Mouse (Mus musculus): ENCODE measurements around the gene Tmem115. TPM values are rescaled to one million over a fixed set of nuclear protein-coding genes. Genes with fewer than 3 reads are reported as not detected.
A peak's percentile ranks its signal among the peaks of the same experiment; 100 is the strongest.

Gene Tmem115
- total RNA-seq, 1 experiment, result 42.3 TPM

DNA sequence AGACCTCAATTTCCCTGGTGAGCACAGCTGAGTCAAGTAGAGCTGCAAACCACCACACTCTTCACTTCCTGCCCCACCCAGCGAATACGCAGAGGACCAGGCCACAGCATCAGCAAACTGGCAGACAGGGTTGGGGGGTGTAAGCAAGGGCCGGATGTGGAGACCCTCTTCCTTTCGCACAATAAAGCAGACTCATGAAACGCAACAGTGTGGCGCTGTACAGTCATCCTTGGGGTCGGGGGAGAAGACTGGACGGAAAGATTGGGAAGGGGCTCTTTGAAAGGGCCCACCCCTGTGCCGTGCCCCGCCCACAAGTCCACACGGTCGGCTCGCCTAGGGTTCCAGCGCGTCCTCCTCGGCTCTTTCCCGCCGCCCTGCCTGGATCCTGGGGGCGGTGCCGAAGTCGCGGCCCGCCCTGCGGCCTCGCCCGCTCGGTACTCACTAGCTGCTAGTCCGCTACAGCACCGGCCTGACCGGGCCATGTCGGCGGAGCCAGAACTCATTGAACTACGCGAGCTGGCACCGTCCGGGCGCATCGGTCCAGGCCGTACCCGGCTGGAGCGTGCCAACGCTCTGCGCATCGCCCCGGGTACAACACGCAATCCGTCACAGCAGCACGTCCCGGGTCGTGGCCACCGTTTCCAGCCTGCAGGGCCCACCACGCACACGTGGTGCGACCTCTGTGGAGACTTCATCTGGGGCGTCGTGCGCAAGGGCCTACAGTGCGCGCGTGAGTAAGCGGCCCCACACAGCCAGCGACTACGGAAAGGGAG lies 17.6 kb downstream of the Tmem115 start, which contains the start of gene Rassf1:
Rassf1 (plus strand) TSS at position 439 of the 773 bp plus-strand sequence.
- Histone ChIP-seq H3K27ac (ENCODE audit: insufficient read depth, low read depth, low read length, poor library complexity, severe bottlenecking) (no peak within 1 kb of the TSS), H3K4me1 (ENCODE audit: control insufficient read depth in 2 of 2, insufficient read depth in 2 of 2, low read length in 2 of 2, poor library complexity in 1 of 2) (peaks cover 0 to 18% of the 10 kb centered on the region in 2 experiments; a peak in 1 of 4 replicates), H3K36me3 (ENCODE audit: control insufficient read depth, insufficient read depth, low read length, poor library complexity, severe bottlenecking) (no peaks in the 10 kb centered on the region), H3K4me3 (ENCODE audit: insufficient read depth in 1 of 2, low read depth in 1 of 2, low read length in 2 of 2, poor library complexity in 1 of 2, severe bottlenecking in 1 of 2) (peak within 1 kb of the TSS; percentile 60 to 61), H3K9me3 (ENCODE audit: control insufficient read depth, insufficient read depth, low read depth, low read length) (no peaks in the 10 kb centered on the region), H3K9ac (ENCODE audit: insufficient read depth, low read depth, low read length, poor library complexity, severe bottlenecking) (peak within 1 kb of the TSS; percentile 42)
- TF ChIP-seq ZC3H11A (IDR thresholded peaks at IDR 0.05; ENCODE audit: borderline replicate concordance, low read depth, low read length) (no peak), MAFK (IDR thresholded peaks at IDR 0.05; ENCODE audit: insufficient read depth, low read depth, low read length) (no peak), HCFC1 (IDR thresholded peaks at IDR 0.05; ENCODE audit: borderline replicate concordance, insufficient read depth, low read length) (no peak), CHD2 (IDR thresholded peaks at IDR 0.05; ENCODE audit: low read depth, low read length) (no peak)
- in situ Hi-C loops (cut with MboI; ENCODE audit: low sequenced_read_pairs in 2 of 2, unreplicated experiment in 2 of 2), result no loop called here
- DNase-seq (ENCODE audit: low read depth, low spot score), result no peak

DNA sequence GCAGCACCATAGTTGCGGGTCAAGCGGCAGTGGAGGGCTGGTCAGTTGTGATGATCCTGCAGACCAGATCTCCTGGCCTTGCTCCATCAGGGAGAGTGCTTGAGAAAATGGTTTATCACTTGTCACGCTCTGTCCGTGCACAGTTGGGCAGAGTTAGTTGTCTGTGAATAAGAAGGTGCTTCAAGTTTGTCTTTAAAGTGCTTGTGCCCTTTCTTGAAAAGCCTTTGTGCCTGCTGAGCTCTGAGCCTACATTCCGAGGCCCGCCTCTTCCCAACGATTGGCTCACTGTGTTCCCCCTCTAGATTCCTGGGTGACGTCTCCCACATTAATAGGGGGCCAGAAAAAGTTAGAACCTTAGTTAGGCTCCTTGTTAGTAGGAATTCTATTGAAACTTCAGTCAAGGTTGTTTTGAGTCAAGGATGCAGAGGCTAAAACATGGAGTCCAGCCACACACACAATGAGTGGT lies 18.2 kb downstream of the Tmem115 start:
- H3K4me3 ChIP-seq (ENCODE audit: insufficient read depth in 1 of 2, low read depth in 1 of 2, low read length in 2 of 2, poor library complexity in 1 of 2, severe bottlenecking in 1 of 2), result peak overlapping the region; percentile 60 to 61
- in situ Hi-C loops (cut with MboI; ENCODE audit: low sequenced_read_pairs in 2 of 2, unreplicated experiment in 2 of 2), result no loop called here
- H3K9ac ChIP-seq (ENCODE audit: insufficient read depth, low read depth, low read length, poor library complexity, severe bottlenecking), result peak overlapping the region; percentile 42
- no peaks in the 10 kb centered on the region; the same call in 1 of the 2 replicates for H3K36me3 ChIP-seq (ENCODE audit: control insufficient read depth, insufficient read depth, low read length, poor library complexity, severe bottlenecking)
- H3K9me3 ChIP-seq (ENCODE audit: control insufficient read depth, insufficient read depth, low read depth, low read length), result no peaks in the 10 kb centered on the region
- no peak for DNase-seq (ENCODE audit: low read depth, low spot score)
- H3K27ac ChIP-seq (ENCODE audit: insufficient read depth, low read depth, low read length, poor library complexity, severe bottlenecking), result no peak overlapping the region
- peaks cover 0 to 19% of the 10 kb centered on the region in 2 experiments; a peak in 1 of 4 replicates for H3K4me1 ChIP-seq (ENCODE audit: control insufficient read depth in 2 of 2, insufficient read depth in 2 of 2, low read length in 2 of 2, poor library complexity in 1 of 2)
- TF ChIP-seq MAFK (IDR thresholded peaks at IDR 0.05; ENCODE audit: insufficient read depth, low read depth, low read length) (no peak), ZC3H11A (IDR thresholded peaks at IDR 0.05; ENCODE audit: borderline replicate concordance, low read depth, low read length) (no peak), CHD2 (IDR thresholded peaks at IDR 0.05; ENCODE audit: low read depth, low read length) (no peak), ZNF384 (IDR thresholded peaks at IDR 0.05; ENCODE audit: low read depth, low read length) (no peak), HCFC1 (IDR thresholded peaks at IDR 0.05; ENCODE audit: borderline replicate concordance, insufficient read depth, low read length) (no peak)

DNA sequence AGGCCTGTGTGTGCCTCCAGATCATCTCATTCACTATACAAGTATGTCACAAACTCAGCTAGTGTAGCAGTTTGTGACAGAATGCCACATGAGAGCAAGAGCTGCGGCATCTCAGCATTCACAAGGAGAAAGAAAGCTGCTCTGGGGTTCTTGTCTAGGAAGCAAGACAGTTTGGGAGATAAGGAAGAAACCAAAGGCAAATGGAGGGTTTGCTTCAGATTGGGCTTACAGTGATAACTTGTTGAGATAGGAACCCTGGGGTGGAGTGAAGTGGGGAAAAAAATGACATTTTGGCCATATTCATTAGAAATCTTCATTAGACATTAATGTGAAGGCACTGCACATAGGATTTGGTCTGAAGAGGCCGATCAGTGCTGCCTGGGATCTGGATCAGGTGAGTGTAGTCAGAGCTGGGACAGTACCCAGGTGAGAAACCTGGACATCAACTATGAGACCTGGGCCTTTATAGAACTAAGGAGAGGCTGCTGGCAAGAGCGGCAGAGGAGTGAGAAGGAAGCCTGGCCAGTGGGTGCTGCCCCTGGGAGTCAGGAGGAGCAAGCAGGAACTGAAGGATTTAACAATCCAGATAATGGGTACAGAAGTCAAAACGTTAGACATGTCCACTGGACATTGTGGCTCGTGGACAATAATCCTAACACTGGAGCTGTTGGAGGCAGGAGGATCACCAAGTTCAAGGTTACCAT lies 19.1 kb downstream of the Tmem115 start:
- peak overlapping the region in 1 of 2 experiments; percentile 61; a peak in 1 of 4 replicates for H3K4me3 ChIP-seq (ENCODE audit: insufficient read depth in 1 of 2, low read depth in 1 of 2, low read length in 2 of 2, poor library complexity in 1 of 2, severe bottlenecking in 1 of 2)
- TF ChIP-seq HCFC1 (IDR thresholded peaks at IDR 0.05; ENCODE audit: borderline replicate concordance, insufficient read depth, low read length) (no peak), ZC3H11A (IDR thresholded peaks at IDR 0.05; ENCODE audit: borderline replicate concordance, low read depth, low read length) (no peak), MAFK (IDR thresholded peaks at IDR 0.05; ENCODE audit: insufficient read depth, low read depth, low read length) (no peak), CHD2 (IDR thresholded peaks at IDR 0.05; ENCODE audit: low read depth, low read length) (no peak), ZNF384 (IDR thresholded peaks at IDR 0.05; ENCODE audit: low read depth, low read length) (no peak)
- no peak overlapping the region for H3K9ac ChIP-seq (ENCODE audit: insufficient read depth, low read depth, low read length, poor library complexity, severe bottlenecking)
- H3K9me3 ChIP-seq (ENCODE audit: control insufficient read depth, insufficient read depth, low read depth, low read length), result no peaks in the 10 kb centered on the region
- H3K27ac ChIP-seq (ENCODE audit: insufficient read depth, low read depth, low read length, poor library complexity, severe bottlenecking), result no peak overlapping the region
- DNase-seq (ENCODE audit: low read depth, low spot score), result no peak
- peaks cover 0 to 14% of the 10 kb centered on the region in 2 experiments; a peak in 1 of 4 replicates for H3K4me1 ChIP-seq (ENCODE audit: control insufficient read depth in 2 of 2, insufficient read depth in 2 of 2, low read length in 2 of 2, poor library complexity in 1 of 2)
- H3K36me3 ChIP-seq (ENCODE audit: control insufficient read depth, insufficient read depth, low read length, poor library complexity, severe bottlenecking), result peaks cover 9% of the 10 kb centered on the region
- in situ Hi-C loops (cut with MboI; ENCODE audit: low sequenced_read_pairs in 2 of 2, unreplicated experiment in 2 of 2), result no loop called here

DNA sequence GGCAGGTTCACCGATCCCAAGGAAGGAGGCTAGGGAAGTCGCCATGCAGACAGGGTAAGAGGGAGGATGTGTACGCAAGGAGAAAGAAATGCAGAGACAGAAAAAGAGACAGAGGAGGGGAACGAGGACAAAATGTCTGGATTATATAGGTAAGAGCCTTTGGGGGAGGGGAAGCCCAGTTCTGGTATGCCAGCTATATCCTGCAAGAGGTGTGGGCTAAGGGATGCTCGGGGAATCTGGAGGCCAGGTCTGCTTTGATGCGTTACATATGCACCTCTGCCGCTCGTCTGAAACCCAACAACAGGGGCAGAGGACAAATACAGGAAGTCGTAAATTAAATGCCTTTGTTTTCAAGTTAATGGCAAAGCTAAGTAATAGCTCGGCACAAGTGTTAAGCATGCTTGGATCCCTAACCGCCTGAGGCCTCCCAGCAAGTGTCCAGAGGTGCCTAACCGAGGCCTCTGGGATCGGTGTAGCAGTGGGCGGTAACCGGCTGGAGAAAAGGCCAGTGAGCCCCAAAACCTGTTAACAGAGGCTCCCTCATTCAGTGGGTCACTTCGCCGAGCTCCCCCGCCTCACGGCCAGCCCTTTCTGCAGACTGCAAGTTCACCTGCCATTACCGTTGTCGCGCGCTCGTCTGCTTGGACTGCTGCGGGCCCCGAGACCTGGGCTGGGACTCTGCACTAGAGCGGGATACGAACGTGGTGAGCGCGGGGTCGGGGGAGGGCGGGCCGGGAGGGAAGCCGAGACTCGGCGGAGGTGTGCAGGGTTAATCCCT lies 20.0 kb downstream of the Tmem115 start:
- no peak for TF ChIP-seq MAFK (IDR thresholded peaks at IDR 0.05; ENCODE audit: insufficient read depth, low read depth, low read length)
- no peak for TF ChIP-seq HCFC1 (IDR thresholded peaks at IDR 0.05; ENCODE audit: borderline replicate concordance, insufficient read depth, low read length)
- TF ChIP-seq ZNF384 (IDR thresholded peaks at IDR 0.05; ENCODE audit: low read depth, low read length), result no peak
- no peak for TF ChIP-seq CHD2 (IDR thresholded peaks at IDR 0.05; ENCODE audit: low read depth, low read length)
- no peak for TF ChIP-seq ZC3H11A (IDR thresholded peaks at IDR 0.05; ENCODE audit: borderline replicate concordance, low read depth, low read length)
- no peak for DNase-seq (ENCODE audit: low read depth, low spot score)
- Histone ChIP-seq H3K36me3 (ENCODE audit: control insufficient read depth, insufficient read depth, low read length, poor library complexity, severe bottlenecking) (peaks cover 12% of the 10 kb centered on the region), H3K4me1 (ENCODE audit: control insufficient read depth in 2 of 2, insufficient read depth in 2 of 2, low read length in 2 of 2, poor library complexity in 1 of 2) (peaks cover 0 to 14% of the 10 kb centered on the region in 2 experiments; a peak in 1 of 4 replicates), H3K27ac (ENCODE audit: insufficient read depth, low read depth, low read length, poor library complexity, severe bottlenecking) (peak overlapping the region; percentile 4; the same call in 1 of the 2 replicates), H3K9me3 (ENCODE audit: control insufficient read depth, insufficient read depth, low read depth, low read length) (no peaks in the 10 kb centered on the region), H3K9ac (ENCODE audit: insufficient read depth, low read depth, low read length, poor library complexity, severe bottlenecking) (peak overlapping the region; percentile 69), H3K4me3 (ENCODE audit: insufficient read depth in 1 of 2, low read depth in 1 of 2, low read length in 2 of 2, poor library complexity in 1 of 2, severe bottlenecking in 1 of 2) (peak overlapping the region; percentile 61 to 67)
- in situ Hi-C loops (cut with MboI; ENCODE audit: low sequenced_read_pairs in 2 of 2, unreplicated experiment in 2 of 2), result no loop called here
